Mouse (Mus musculus) hematopoietic stem cell, adult 5-6 weeks (primary cell): ENCODE data around the gene Olfr330. TPM values are rescaled to one million over a fixed set of nuclear protein-coding genes. Genes with fewer than 3 reads are reported as not detected.
"Not testable (repeated sequence)": the region's sequence is repeated elsewhere in the genome, so short reads cannot be mapped to it uniquely, and the experiment has no call there.

ENCODE experiments used
- ATAC-seq, 2 experiments: fragments of 125-278 bp in 1 of 2; replicated peaks in 1 of 2; 2 replicates each; pipeline ENCODE4 v1.8.0; 2016 to 2017; ENCODE audit warnings: inconsistent platforms in 2 of 2, mild to moderate bottlenecking in 2 of 2, moderate number of reproducible peaks in 2 of 2, low read depth in 1 of 2, moderate TSS enrichment in 1 of 2; ENCODE audit not compliant: low FRiP score in 2 of 2, poor library complexity in 2 of 2, severe bottlenecking in 2 of 2, insufficient read depth in 1 of 2, low TSS enrichment in 1 of 2
- total RNA-seq: library from RNA; stranded (forward); fragments of 172-1452, 232-1000 nt; gene quantifications from 2 replicates; pipeline ENCODE4 v1.2.3, GENCODE M21; 2017

Olfr330 gene
- total RNA-seq: not detected in 2 replicates

DNA sequence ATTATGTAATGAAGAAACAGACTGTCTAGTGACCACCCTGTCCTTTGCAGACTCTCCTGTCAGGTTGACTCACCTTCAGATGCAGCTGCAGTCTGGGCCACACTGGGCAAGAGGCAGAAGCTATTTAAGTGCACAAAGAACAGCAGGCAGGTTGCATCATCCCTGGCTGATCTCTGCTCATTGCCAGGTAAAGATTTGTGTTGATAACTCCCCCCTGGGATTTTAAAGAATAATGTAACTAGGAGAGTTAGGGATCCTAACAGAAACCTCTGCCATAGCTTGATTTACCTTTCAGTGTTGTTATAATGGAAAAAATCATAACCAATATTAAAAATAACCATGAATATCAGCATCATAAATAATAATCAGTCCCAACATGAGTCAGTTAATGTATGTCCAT is at the start of gene Olfr330:
Gene Olfr330, minus strand, starts transcription at position 101 of the 400 bp plus-strand sequence.
- ATAC-seq: not testable (repeated sequence)

- ATAC-seq: no peak
Measured at GRCm38 (mm10) chr11:58578636-58579035, 44.0 kb upstream of the Olfr330 start.

GRCm38 (mm10) chr11:58577430-58577829 is 42.8 kb upstream of the Olfr330 start, which contains the start of gene Olfr325:
TSS of gene Olfr325 (plus strand) at chr11:58577730.
- no peak for ATAC-seq

DNA sequence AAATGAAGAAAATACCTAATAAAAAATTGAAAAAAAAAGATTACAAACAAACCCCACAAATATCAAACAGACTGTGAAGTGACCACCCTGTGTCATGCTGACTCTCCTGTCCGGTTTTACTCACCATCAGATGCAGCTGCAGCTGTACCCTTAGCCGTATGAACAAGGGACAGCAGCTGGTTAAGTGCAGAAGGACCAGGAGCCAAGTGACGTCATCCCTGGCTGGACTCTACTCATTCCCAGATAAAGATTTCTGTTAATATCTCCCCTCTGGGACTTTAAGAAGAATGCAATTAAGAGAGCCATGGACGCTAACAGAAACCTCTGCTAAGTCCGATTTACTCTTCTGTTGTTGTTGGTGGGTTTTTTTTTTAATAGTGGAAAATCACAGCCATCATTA is 35.8 kb upstream of the Olfr330 start, which contains the start of gene Olfr224:
Gene Olfr224, minus strand, starts transcription at position 149 of the 400 bp plus-strand sequence.
- ATAC-seq: no peak

DNA sequence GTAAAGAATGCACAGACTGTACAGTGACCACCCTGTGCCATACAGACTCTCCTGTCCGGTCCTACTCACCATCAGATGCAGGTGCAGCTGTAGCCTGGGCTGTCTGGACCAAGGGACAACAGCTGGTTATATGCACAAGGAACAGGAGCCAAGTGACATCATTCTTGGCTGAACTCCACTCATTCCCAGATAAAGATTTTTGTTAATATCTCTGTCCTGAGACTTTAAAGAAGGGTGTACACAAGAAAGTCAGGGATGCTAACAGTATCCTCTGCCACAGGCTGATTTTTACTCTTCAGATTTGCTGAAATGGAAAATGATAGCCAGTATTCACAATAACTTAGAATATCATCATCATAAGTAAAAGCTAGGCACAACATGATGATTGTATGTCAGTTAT is 20.9 kb upstream of the Olfr330 start, which contains the start of gene Olfr328:
Gene Olfr328, minus strand, starts transcription at position 101 of the 400 bp plus-strand sequence.
- ATAC-seq: no peak

GRCm38 (mm10) chr11:58546322-58546721 is 11.7 kb upstream of the Olfr330 start, which contains the start of gene Olfr329-ps:
TSS of gene Olfr329-ps (minus strand) at chr11:58546422.
- no peak for ATAC-seq

DNA sequence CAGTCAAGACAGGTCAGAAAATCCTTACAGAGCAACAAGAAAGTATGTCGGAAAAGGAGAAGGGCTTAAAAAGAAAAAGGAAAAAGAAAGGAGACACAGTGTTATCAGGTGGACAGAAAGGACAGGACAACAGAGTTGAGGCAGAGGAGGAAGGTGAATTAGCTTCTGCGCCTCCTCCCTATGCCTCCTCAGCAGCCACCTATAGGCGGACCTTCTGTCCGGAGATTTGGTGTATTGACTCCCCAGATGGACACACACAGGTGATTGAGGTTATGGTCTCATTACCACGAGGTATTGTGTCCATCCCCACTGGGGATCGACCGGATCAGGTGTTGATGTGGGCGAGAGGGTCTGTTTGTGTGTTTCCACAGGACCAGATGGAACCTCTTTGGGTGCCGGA is 14.9 kb downstream of the Olfr330 start:
- ATAC-seq: not testable (repeated sequence)

DNA sequence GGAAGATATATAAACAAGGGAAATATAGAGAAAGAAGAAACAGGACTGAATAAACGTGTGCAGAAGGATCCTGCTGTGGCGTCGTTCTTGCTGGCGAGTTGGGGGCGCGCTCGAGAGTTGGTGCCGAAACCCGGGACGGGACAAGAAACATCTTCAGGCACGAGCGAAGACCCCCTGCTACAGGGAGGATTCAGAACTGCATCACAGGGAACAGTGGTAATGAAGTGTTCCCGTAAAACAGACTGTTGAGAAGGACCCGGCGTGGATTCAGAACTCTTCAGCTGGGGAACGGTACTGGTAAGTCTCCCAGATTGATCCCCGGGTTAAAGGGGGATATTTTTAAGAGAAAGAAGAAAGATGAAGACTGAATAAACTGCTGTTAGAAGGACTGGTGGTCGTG is 15.7 kb downstream of the Olfr330 start:
- ATAC-seq: not testable (repeated sequence)

DNA sequence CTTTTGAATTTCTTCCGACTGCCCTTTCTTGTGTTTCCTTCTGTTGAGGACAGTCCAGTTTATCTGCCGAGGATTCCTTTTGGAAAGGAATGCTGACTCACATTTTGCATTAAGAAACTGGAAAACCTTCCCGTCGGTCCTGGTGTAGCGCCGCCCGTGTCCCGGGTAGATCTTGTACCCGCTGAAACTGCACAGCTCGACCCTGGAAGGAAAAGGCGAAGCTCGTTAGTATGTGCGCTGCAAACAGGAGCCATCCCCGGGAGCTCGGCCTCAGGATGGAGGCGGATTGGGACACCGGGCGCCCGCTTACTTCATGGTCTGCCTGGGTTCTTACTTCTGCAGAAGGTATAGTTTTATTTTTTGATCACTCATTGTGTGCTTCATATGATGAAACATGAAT is 25.6 kb downstream of the Olfr330 start:
- ATAC-seq: peak; percentile 32 to 53; a peak in 3 of 4 replicates

GRCm38 (mm10) chr11:58502472-58502871 is 32.2 kb downstream of the Olfr330 start, which contains the start of gene Olfr331:
TSS of gene Olfr331 (minus strand) at chr11:58502572.
- not testable (repeated sequence) for ATAC-seq

GRCm38 (mm10) chr11:58499290-58499689 is 35.3 kb downstream of the Olfr330 start:
- no peak for ATAC-seq

DNA sequence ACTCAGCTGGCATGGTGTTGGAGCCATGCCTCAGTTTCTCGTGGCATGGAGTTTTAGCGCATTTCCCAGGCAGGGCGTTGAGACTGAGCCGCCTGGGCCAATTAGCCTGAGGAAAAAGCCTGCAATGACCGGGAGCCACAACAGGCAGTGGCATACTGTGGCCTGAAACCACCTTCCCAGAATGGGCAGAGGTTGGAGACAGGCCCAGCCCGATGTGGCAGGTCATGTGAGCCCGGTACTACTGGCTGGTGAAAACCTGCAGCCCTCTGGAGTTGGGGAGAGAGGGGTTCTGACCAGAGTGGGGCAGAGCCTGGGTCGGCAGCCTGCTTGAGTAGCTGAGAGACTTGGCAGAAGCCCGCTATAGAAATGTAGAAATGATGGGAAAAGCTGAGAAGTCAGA is 35.9 kb downstream of the Olfr330 start:
- ATAC-seq: no peak

GRCm38 (mm10) chr11:58492455-58492854 is 42.2 kb downstream of the Olfr330 start, which contains the start of gene Olfr332:
TSS of gene Olfr332 (minus strand) at chr11:58492555.
- ATAC-seq: no peak

Other genes starting within 250 kb of the Olfr330 start
- 16.2 and 23.3 TPM in 2 replicates for gene Zfp692, start 227.8 kb downstream of the Olfr330 start, total RNA-seq
- 34.0 and 54.5 TPM in 2 replicates for gene Zfp672, start 204.5 kb downstream of the Olfr330 start, total RNA-seq
- gene Sh3bp5l, start 204.1 kb downstream of the Olfr330 start, total RNA-seq: 35.5 and 36.7 TPM in 2 replicates
- gene Lypd8, start 155.8 kb downstream of the Olfr330 start, total RNA-seq: not detected in 2 replicates
- not detected in 2 replicates for gene 1810065E05Rik, start 113.7 kb downstream of the Olfr330 start, total RNA-seq
- gene Gm12253, start 102.3 kb downstream of the Olfr330 start, total RNA-seq: not detected in 2 replicates
- gene Lypd9, start 81.9 kb downstream of the Olfr330 start, total RNA-seq: not detected in 2 replicates
- not detected in 2 replicates for gene Olfr30, start 72.6 kb downstream of the Olfr330 start, total RNA-seq
- not detected in 2 replicates for gene Olfr332, start 42.3 kb downstream of the Olfr330 start, total RNA-seq
- not detected in 2 replicates for gene Olfr331, start 32.3 kb downstream of the Olfr330 start, total RNA-seq
- not detected in 2 replicates for gene Olfr329-ps, start 11.6 kb upstream of the Olfr330 start, total RNA-seq
- gene Olfr328, start 20.8 kb upstream of the Olfr330 start, total RNA-seq: not detected in 2 replicates
- gene Olfr224, start 35.7 kb upstream of the Olfr330 start, total RNA-seq: not detected in 2 replicates
- not detected in 2 replicates for gene Olfr325, start 42.9 kb upstream of the Olfr330 start, total RNA-seq
- gene Olfr324, start 60.3 kb upstream of the Olfr330 start, total RNA-seq: not detected in 2 replicates
- not detected in 2 replicates for gene 2210407C18Rik, start 81.2 kb upstream of the Olfr330 start, total RNA-seq
- gene Olfr323, start 95.7 kb upstream of the Olfr330 start, total RNA-seq: not detected in 2 replicates
- gene Trim58, start 105.6 kb upstream of the Olfr330 start, total RNA-seq: 2.8 and 3.9 TPM in 2 replicates
- not detected in 2 replicates for gene Olfr322, start 123.9 kb upstream of the Olfr330 start, total RNA-seq
- not detected in 2 replicates for gene Olfr320, start 146.3 kb upstream of the Olfr330 start, total RNA-seq
- gene Olfr319, start 164.3 kb upstream of the Olfr330 start, total RNA-seq: not detected in 2 replicates
- gene Olfr318, start 189.2 kb upstream of the Olfr330 start, total RNA-seq: not detected in 2 replicates
- not detected in 2 replicates for gene Olfr317, start 204.4 kb upstream of the Olfr330 start, total RNA-seq
- gene Olfr316, start 217.9 kb upstream of the Olfr330 start, total RNA-seq: not detected in 2 replicates
- gene Olfr315, start 238.4 kb upstream of the Olfr330 start, total RNA-seq: not detected in 2 replicates
- gene Olfr314, start 248.1 kb upstream of the Olfr330 start, total RNA-seq: not detected in 2 replicates